Mouse (Mus musculus) mesoderm, embryonic 11.5 days (tissue): ENCODE measurements at regions not wholly inside any gene's neighbourhood (a gene's known extent, or its start where the extent isn't known, plus 50 kb on each side); places are given as distances from the start of the nearest gene placed in this dataset.
A peak's percentile ranks its signal among the peaks of the same experiment; 100 is the strongest.

Source experiments
- DNase-seq: peaks from one replicate; pipeline ENCODE4 v3.0.0-alpha.2; 2012; ENCODE audit warnings: low read depth, low spot score

DNA sequence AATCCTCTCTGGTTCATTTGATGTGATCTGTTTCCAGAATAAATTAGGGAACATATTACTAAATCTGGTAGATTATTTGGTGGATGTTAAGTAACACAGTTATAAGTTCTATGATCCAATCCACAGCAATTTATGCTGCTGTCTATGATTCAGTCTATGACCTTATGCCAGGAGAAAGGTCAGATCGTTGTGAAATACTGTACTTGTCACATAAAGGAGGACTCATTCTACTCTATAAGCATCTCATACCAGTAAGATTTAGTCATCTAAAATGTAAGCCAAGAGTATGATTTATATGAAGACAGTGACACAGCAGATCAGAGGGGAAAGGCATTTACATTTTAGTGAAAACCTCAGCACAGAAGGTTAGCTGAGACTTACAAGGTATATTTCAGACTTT is 1677.5 kb upstream of the Pcdh10 start:
- no peak for DNase-seq

DNA sequence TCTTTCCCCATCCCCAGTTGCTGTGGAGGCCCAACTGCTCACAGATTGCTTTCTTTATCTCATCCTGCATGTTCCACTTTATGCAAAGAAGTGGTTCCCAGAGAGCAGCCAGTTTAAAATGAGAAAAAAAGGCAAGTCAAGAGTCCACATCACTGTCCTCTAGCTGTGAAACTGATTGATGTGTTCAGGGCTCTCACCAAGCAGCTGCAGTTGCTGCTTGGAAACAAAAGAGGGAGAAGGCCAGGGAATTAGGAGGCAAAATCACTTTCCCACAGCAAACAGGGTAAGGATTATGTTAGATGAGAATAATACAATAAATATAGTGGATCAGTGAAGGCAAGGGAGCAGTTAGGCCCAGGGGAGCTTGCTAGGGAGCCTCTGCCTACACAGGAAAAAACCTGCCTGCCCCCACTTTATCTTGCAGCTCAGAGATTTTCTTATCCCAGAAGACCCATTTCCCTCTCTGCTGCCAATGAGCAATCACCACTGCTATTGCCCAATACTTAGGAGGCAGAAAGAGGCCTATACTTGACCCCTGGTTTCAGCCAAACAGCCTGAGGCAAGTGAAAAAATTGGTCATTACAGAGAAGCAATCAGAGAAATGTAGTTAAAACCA is 1658.3 kb upstream of the Pcdh10 start:
- DNase-seq: peak; percentile 14
